Mouse (Mus musculus) heart, postnatal 4 days (tissue): ENCODE measurements around the gene Asic3. TPM values are rescaled to one million over a fixed set of nuclear protein-coding genes. Genes with fewer than 3 reads are reported as not detected.

Experiments
- DNase-seq: peaks from one replicate; pipeline ENCODE4 v3.0.0; 2021
- total RNA-seq, 2 experiments: library from RNA; stranded (reverse); gene quantifications; 2 replicates each; pipeline ENCODE4 v1.2.3; 2021

Asic3 gene
- total RNA-seq, 2 experiments from 2014 or later, result 0.19 TPM; not detected in 1

- DNase-seq, result peak; percentile 98
These were observed 10.2 kb downstream of the Asic3 start, which contains the start of the genes Cdk5 and Slc4a2 for GRCm38 (mm10) chr5:24423129-24424003. Gene Cdk5, minus strand, starts transcription at chr5:24423530. Gene Slc4a2, plus strand, starts transcription at chr5:24423837.

- no peak for DNase-seq
These were observed 11.0 kb downstream of the Asic3 start for GRCm38 (mm10) chr5:24424004-24424781.

GRCm38 (mm10) chr5:24424861-24425411 is 11.7 kb downstream of the Asic3 start:
- peak; percentile 90 for DNase-seq

- DNase-seq, result no peak
These were observed 12.3 kb downstream of the Asic3 start for GRCm38 (mm10) chr5:24425421-24426036.

- DNase-seq, result no peak
These were observed 12.8 kb downstream of the Asic3 start for GRCm38 (mm10) chr5:24426037-24426432.

- no peak for DNase-seq
These were observed 13.5 kb downstream of the Asic3 start for GRCm38 (mm10) chr5:24426556-24427284.

GRCm38 (mm10) chr5:24427285-24427633 is 14.1 kb downstream of the Asic3 start:
- no peak for DNase-seq

- no peak for DNase-seq
These were observed 14.8 kb downstream of the Asic3 start for GRCm38 (mm10) chr5:24427981-24428402.

GRCm38 (mm10) chr5:24428596-24428995 is 15.4 kb downstream of the Asic3 start:
- no peak for DNase-seq

- DNase-seq, result no peak
These were observed 20.8 kb downstream of the Asic3 start for GRCm38 (mm10) chr5:24433993-24434392.

- DNase-seq, result no peak
These were observed 28.0 kb downstream of the Asic3 start for GRCm38 (mm10) chr5:24441187-24441586.

- no peak for DNase-seq
These were observed 28.8 kb downstream of the Asic3 start for GRCm38 (mm10) chr5:24442029-24442428.

GRCm38 (mm10) chr5:24443204-24443603 is 30.0 kb downstream of the Asic3 start:
- no peak for DNase-seq

GRCm38 (mm10) chr5:24443927-24444326 is 30.7 kb downstream of the Asic3 start:
- DNase-seq, result no peak

GRCm38 (mm10) chr5:24444746-24445427 is 31.7 kb downstream of the Asic3 start, which contains the start of gene Fastk:
Gene Fastk, minus strand, starts transcription at chr5:24445287.
- DNase-seq, result peak; percentile 96

- DNase-seq, result no peak
These were observed 32.4 kb downstream of the Asic3 start for GRCm38 (mm10) chr5:24445428-24446080.

- no peak for DNase-seq
These were observed 33.4 kb downstream of the Asic3 start for GRCm38 (mm10) chr5:24446630-24447029.

GRCm38 (mm10) chr5:24447624-24448298 is 34.6 kb downstream of the Asic3 start, which contains the start of gene Tmub1:
Gene Tmub1, minus strand, starts transcription at chr5:24447854.
- peak; percentile 80 for DNase-seq

- DNase-seq, result peak; percentile 88
These were observed 38.3 kb downstream of the Asic3 start for GRCm38 (mm10) chr5:24451264-24452029.
